Mouse (Mus musculus) CH12.LX (cell line): Measurements from ENCODE around the gene Aco1.

Experiments used
- CTCF ChIP-seq, 2 experiments: IDR thresholded peaks in 1 of 2; conservative IDR thresholded peaks in 1 of 2; 2 replicates each; pipeline ENCODE4 v1.5.1; 2011 to 2012; ENCODE audit warnings: low read depth in 2 of 2, low read length in 2 of 2, improper control_type of control experiment in 1 of 2, inconsistent platforms in 1 of 2, mild to moderate bottlenecking in 1 of 2, moderate library complexity in 1 of 2
- EP300 ChIP-seq: IDR thresholded peaks from 2 replicates; pipeline ENCODE4 v1.6.1; 2011; ENCODE audit warnings: low read length, improper control_type of control experiment
- IRF4 ChIP-seq: IDR thresholded peaks from 2 replicates; pipeline ENCODE4 v1.6.1; 2014; ENCODE audit warnings: low read depth, mild to moderate bottlenecking, inconsistent platforms, low read length, improper control_type of control experiment
- POLR2A ChIP-seq: IDR thresholded peaks from 2 replicates; pipeline ENCODE4 v1.6.1; 2011; ENCODE audit warnings: low read depth, mild to moderate bottlenecking, improper control_type of control experiment, low read length
- RCOR1 ChIP-seq: conservative IDR thresholded peaks from 2 replicates; pipeline ENCODE4 v1.6.1; 2012; ENCODE audit warnings: low read depth, mild to moderate bottlenecking, inconsistent platforms, low read length, improper control_type of control experiment
- SMC3 ChIP-seq: IDR thresholded peaks from 2 replicates; pipeline ENCODE4 v1.6.1; 2011; ENCODE audit warnings: low read depth, low read length, improper control_type of control experiment

DNA sequence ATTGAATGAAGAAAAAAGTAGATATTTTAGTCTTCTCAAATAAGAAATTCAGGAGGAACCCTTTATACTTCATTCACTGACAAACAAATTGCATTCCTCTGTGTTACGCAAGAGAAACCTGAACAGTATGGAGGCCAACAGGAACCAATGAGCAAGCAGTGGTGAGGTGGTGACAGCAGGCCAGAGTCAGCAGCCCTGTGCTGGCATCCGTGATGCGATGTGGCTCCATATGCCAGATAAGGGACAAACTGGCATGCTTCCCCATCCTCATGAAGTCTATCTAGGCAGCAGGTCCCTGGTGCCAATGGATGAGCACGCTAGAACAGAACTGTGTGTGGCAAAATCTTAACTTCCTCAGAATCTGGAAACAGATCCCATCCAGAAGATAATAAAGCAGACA, 6.4 kb upstream of the Aco1 start:
- TF ChIP-seq CTCF (conservative IDR thresholded peaks at IDR 0.05 in 1 of 2, IDR thresholded peaks at IDR 0.05 in 1 of 2; ENCODE audit: low read depth in 2 of 2, low read length in 2 of 2) (no peak), SMC3 (no peak), POLR2A (no peak), EP300 (no peak), RCOR1 (no peak), IRF4 (no peak)
